Mouse (Mus musculus) thymus, adult 2 months (tissue): Measurements from ENCODE around the gene Ceacam2. TPM values are rescaled to one million over a fixed set of nuclear protein-coding genes. Genes with fewer than 3 reads are reported as not detected.
"Not testable (repeated sequence)": the region's sequence is repeated elsewhere in the genome, so short reads cannot be mapped to it uniquely, and the experiment has no call there.

ENCODE experiments used
- DNase-seq: peaks from one replicate; pipeline ENCODE4 v3.0.0; 2021
- H3K27ac ChIP-seq: fragments of 200-500 bp; 2 replicates; pipeline ENCODE4 v1.5.1; 2012; ENCODE audit warnings: low read length, control low read depth; ENCODE audit not compliant: control insufficient read depth, insufficient read depth
- H3K27me3 ChIP-seq: fragments of 200-500 bp; 2 replicates; pipeline ENCODE4 v1.6.1; 2012; ENCODE audit warnings: mild to moderate bottlenecking, low read length, moderate library complexity, mixed read lengths; ENCODE audit not compliant: control insufficient read depth, insufficient read depth
- H3K36me3 ChIP-seq: fragments of 200-500 bp; 2 replicates; pipeline ENCODE4 v1.6.1; 2012; ENCODE audit warnings: mild to moderate bottlenecking, low read length, moderate library complexity; ENCODE audit not compliant: control insufficient read depth, insufficient read depth
- H3K4me1 ChIP-seq: fragments of 200-500 bp; replicated peaks from 2 replicates; pipeline ENCODE4 v1.6.1; 2012; ENCODE audit warnings: low read length; ENCODE audit not compliant: control insufficient read depth, insufficient read depth
- H3K4me3 ChIP-seq: fragments of 200-500 bp; 2 replicates; pipeline ENCODE4 v1.5.1; 2012; ENCODE audit warnings: mild to moderate bottlenecking, low read length, control low read depth, moderate library complexity; ENCODE audit not compliant: control insufficient read depth, insufficient read depth
- CTCF ChIP-seq: fragments of 200-500 bp; IDR thresholded peaks from 2 replicates; pipeline ENCODE4 v1.5.1; 2012; ENCODE audit warnings: mild to moderate bottlenecking, control low read depth, low read length, moderate library complexity, borderline replicate concordance; ENCODE audit not compliant: control insufficient read depth, poor library complexity, insufficient read depth; ENCODE audit errors: extremely low read depth
- POLR2A ChIP-seq: fragments of 200-500 bp; IDR thresholded peaks from 2 replicates; pipeline ENCODE4 v1.6.1; 2012; ENCODE audit warnings: mild to moderate bottlenecking, low read length, control low read depth, moderate library complexity; ENCODE audit not compliant: control insufficient read depth, poor library complexity, insufficient read depth; ENCODE audit errors: extremely low read depth
- WGBS: fragments of 180-500 bp; shearing (Covaris S2); methylation state at CpG from one replicate; pipeline ENCODE4 v1.1.7; 2018; 5-methylcytosine and 5-hydroxymethylcytosine counted together
- polyA plus RNA-seq: library from polyadenylated mRNA; depleted of rRNA; stranded (reverse); fragments of >200 nt; gene quantifications from 2 replicates; pipeline ENCODE4 v1.2.3, GENCODE M21; 2012

Ceacam2 gene
- polyA plus RNA-seq, 1 experiment = 0.22 TPM

DNA sequence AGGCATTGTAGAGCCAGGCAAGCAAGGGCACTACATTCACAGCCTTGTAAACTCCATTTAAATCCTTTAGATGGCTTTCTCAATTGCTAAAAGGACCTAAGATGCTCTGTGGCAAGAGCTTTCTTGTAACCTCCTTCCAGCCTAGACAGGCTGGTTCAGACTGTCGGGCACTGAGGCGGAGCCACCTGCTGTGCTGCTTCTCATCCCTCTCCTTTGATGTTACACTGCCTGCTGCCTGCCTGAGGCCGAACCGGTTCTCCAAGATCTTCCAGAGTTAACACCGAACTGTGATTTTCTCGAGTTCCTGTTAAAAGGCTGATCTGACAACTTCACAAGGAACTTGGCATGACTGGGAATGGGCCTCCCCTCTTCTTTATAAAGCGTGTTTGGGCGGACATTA lies 36.2 kb upstream of the Ceacam2 start:
- 29% methylated on average over 8 of the region's 8 CpGs for WGBS
- TF ChIP-seq CTCF (no peak), POLR2A (no peak)
- peak; percentile 33 for DNase-seq
- peaks cover 24% of the 10 kb centered on the region for H3K4me1 ChIP-seq
- H3K27ac ChIP-seq = no peak overlapping the region; the same call in 1 of the 2 replicates
- H3K27me3 ChIP-seq = no peaks in the 10 kb centered on the region
- H3K4me3 ChIP-seq = no peak overlapping the region
- H3K36me3 ChIP-seq = no peaks in the 10 kb centered on the region

DNA sequence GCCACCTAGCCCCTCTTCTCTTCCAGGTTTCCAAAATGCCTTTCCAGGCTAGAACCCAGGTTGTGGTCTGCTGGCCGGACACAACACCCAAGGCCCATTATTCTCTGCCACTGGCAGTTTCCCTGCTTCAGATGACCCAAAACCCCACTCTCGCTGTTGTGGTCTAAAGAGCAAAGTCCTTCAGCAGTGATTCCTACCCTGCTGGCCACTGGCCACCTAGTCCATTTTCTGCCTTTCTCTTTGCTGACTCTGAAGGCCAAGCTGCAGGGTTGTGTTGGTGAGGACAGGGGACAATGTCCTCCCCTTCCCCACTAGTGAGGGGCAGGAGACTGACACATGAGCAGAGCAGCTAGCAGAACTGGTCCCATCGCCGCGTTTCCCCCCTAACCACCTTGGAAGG lies 35.4 kb upstream of the Ceacam2 start:
- no peaks in the 10 kb centered on the region for H3K27me3 ChIP-seq
- TF ChIP-seq POLR2A = no peak
- no peak for TF ChIP-seq CTCF
- no peak overlapping the region for H3K4me3 ChIP-seq
- H3K27ac ChIP-seq = no peak overlapping the region
- 91% methylated on average over 5 of the region's 5 CpGs for WGBS
- H3K4me1 ChIP-seq = peaks cover 24% of the 10 kb centered on the region
- H3K36me3 ChIP-seq = no peaks in the 10 kb centered on the region
- no peak for DNase-seq

DNA sequence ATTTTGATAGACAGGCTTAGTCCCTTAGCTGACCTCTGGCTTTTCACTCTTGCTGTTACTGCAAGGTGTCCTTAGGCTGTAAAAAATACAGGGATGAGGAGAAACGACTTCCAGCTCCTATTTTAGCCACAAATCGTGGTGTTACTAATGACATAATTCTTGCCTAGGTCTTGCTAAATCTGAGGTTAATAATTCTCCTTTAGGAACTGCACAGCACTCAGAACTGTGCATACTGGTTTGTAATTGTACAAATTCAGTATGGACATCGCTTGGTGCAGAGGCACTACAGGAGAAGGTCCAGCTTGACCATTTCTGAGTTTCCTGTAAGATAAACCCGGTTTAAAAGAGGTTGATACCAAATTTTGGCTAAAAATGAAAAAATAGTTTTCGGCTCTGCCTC lies 34.1 kb upstream of the Ceacam2 start:
- H3K36me3 ChIP-seq, H3K27ac ChIP-seq, DNase-seq, H3K27me3 ChIP-seq, H3K4me3 ChIP-seq: not testable (repeated sequence)
- WGBS = 90% methylated on average over 5 of the region's 5 CpGs
- peaks cover 24% of the 10 kb centered on the region for H3K4me1 ChIP-seq

DNA sequence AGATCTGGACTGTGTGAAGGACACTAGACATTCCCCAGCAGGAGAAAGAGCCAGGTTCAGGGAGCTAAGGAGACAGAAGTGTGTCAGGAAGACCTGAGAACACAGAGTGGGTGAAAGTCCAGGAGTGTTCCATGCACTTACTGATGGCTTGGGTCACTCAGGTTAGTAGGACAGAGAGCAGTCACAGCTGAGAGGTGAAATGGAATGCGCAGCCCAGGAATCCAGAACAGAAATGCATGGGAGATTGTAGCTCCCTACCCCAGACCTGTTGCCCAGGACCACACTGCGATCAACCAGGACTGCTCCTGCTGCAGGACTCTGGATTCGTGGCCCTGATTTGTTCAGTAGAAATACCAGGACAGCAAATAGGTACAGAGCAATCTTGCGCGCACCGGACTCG lies 29.1 kb upstream of the Ceacam2 start:
- H3K4me1 ChIP-seq = no peaks in the 10 kb centered on the region
- no peaks in the 10 kb centered on the region for H3K36me3 ChIP-seq
- 98% methylated on average over 7 of the region's 7 CpGs for WGBS
- H3K27ac ChIP-seq = no peak overlapping the region
- TF ChIP-seq CTCF (no peak), POLR2A (no peak)
- no peaks in the 10 kb centered on the region for H3K27me3 ChIP-seq
- no peak for DNase-seq
- no peak overlapping the region for H3K4me3 ChIP-seq

DNA sequence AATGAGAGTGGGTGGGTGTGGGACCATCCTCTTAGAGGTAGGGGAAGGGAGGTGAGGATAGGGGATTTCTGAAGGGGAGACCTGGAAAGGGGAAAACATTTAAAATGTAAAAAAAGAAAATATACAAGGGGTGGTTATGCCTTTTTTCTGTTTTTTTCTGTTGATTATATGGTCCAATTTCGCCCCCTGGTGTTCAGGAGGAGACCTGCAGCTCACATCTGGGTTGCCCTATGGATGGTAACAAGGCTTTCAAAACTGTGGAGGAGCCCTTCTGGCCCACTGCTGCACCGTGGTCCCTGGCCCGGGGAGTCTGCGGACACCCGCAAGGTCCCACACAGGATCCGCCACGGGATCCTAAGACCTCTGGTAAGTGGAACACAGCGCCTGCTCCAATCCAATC lies 1.8 kb upstream of the Ceacam2 start:
- not testable (repeated sequence) for H3K27ac ChIP-seq, H3K4me3 ChIP-seq, H3K36me3 ChIP-seq, H3K4me1 ChIP-seq, H3K27me3 ChIP-seq
- 76% methylated on average over 8 of the region's 8 CpGs for WGBS
- DNase-seq = peak; percentile 11

DNA sequence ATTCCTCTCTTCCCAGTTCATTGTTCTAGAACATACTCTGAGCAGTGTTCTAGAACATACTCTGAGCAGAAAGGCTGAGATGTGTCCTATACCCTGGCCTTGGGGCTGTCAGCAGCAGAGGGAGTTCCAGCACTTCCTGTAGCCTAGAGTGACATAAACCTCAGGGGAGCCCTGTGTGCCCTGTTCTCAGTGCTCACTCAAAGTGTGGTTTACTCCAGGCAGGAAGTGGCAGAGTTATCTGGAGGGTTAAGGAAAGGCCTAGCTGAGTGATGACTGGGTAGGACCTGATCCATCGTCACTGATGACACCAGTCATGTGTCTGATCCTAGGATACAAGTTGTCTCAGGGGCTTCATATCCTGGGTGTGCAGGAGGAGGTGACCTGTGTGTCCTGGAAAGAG lies 297 bp upstream of the Ceacam2 start:
- peak; percentile 10 for DNase-seq
- H3K27ac ChIP-seq = not testable (repeated sequence)

DNA sequence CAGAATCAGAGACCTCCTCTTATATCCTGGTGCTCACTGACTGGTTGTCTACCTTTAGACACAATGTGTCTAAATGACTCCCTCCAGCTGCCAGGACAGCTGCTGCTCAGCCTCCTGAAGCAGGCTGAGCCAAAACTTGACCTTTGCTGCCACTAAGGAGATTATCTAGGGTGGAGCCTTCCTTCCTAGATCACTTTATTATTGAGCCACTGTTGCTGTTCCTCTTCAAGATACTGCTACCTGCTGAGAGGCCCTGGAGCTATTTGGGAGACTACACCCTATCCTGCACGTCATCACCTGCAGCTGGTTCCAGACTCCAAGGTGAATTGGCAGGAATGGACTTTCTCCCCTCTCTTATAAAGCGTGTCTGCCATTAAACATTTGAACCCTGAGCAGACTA lies 8.8 kb downstream of the Ceacam2 start:
- WGBS = 88% methylated on average over 2 of the region's 2 CpGs
- TF ChIP-seq POLR2A = no peak
- TF ChIP-seq CTCF = no peak
- no peak overlapping the region for H3K27ac ChIP-seq
- H3K4me1 ChIP-seq = no peaks in the 10 kb centered on the region
- no peak for DNase-seq
- no peaks in the 10 kb centered on the region for H3K36me3 ChIP-seq
- no peaks in the 10 kb centered on the region for H3K27me3 ChIP-seq
- no peak overlapping the region for H3K4me3 ChIP-seq

More for the DNA sequence above, 297 bp upstream of the Ceacam2 start:
- H3K4me3 ChIP-seq, H3K4me1 ChIP-seq, H3K27me3 ChIP-seq, H3K36me3 ChIP-seq: not testable (repeated sequence)
- 11% methylated on average over 1 of the region's 1 CpGs for WGBS

DNA sequence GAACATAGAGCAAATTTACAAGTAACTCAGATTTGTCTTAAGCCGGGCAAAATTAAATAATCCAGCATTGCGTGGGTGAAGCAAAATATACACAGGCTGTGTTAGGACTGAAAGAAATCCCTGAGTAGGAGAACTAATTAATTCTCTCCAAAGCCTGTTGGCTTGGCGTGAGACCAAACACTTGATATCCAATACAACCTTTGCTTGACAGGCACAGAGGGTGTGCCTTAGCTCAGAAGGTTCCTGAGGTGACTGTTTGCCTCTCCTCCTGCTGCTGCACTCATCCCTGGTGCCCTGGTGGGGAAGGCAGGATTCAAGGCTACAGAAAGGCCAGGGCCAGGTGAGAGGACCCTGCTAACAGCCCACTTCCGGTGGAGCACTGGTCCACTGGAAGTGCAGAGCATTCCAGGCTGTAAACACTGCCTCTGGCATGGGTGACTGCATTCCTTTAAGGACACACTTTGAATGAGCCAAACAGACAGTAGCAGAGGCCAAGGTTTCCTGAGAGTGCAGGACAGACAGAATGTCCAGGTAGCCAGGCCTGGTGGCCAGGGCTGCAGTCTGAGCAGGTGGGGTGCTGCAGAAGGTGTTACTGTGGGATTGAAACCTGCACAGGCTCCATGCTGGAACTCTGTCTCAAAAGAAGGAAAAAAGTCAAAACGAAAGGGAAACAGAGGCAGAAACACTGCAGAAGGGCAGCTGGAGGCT lies 23.4 kb downstream of the Ceacam2 start:
- not testable (repeated sequence) for H3K27me3 ChIP-seq, H3K27ac ChIP-seq, H3K4me1 ChIP-seq, H3K36me3 ChIP-seq, H3K4me3 ChIP-seq, DNase-seq
- 98% methylated on average over 2 of the region's 5 CpGs for WGBS

DNA sequence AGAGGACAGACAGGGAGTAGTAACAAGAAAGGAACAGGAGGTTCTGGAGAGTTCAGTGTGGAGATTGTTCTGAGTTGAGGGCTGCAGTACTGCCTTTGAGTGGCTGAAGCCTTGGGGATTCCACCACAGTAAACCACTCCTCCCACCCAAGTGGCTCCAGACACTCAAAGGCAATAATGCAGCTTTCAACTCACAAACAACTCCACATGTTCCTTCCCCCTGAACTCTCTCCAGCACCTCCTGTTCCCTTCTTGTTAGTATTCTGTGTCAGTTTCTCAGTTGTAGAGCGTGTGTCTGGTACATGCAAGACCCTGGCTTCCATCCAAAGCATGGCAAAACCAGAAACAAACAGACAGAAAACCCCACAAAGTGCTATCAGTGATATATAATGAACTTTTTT lies 24.0 kb downstream of the Ceacam2 start:
- not testable (repeated sequence) for H3K27ac ChIP-seq, H3K36me3 ChIP-seq, H3K27me3 ChIP-seq, DNase-seq, H3K4me3 ChIP-seq, H3K4me1 ChIP-seq
- 94% methylated on average over 1 of the region's 1 CpGs for WGBS
